Mouse (Mus musculus) C2C12 (cell line): Measurements from ENCODE around the gene Immp2l. TPM values are rescaled to one million over a fixed set of nuclear protein-coding genes. Genes with fewer than 3 reads are reported as not detected.

ENCODE experiments used
- H3K27me3 ChIP-seq: one replicate; pipeline ENCODE4 v1.6.1; 2011; ENCODE audit not compliant: control insufficient read depth, insufficient read depth, insufficient read length
- H3K36me3 ChIP-seq: one replicate; pipeline ENCODE4 v1.6.1; 2011; ENCODE audit not compliant: control insufficient read depth, insufficient read depth
- H3K4me3 ChIP-seq: one replicate; pipeline ENCODE4 v1.5.1; 2011; ENCODE audit warnings: mild to moderate bottlenecking, control low read depth; ENCODE audit not compliant: poor library complexity, insufficient read depth, severe bottlenecking
- H3K79me2 ChIP-seq: one replicate; pipeline ENCODE4 v1.6.1; 2011; ENCODE audit not compliant: control insufficient read depth, insufficient read depth
- H3K79me3 ChIP-seq: one replicate; pipeline ENCODE4 v1.6.1; 2011; ENCODE audit warnings: low read depth, control low read depth
- H3ac ChIP-seq: one replicate; pipeline ENCODE3; 2011; ENCODE audit warnings: low read depth; ENCODE audit not compliant: control insufficient read depth, insufficient read length
- CEBPB ChIP-seq: IDR thresholded peaks from one replicate; pipeline ENCODE4 v1.6.1; 2011; ENCODE audit warnings: low read depth, mild to moderate bottlenecking, control low read depth, moderate library complexity
- CTCF ChIP-seq: IDR thresholded peaks from one replicate; pipeline ENCODE4 v1.5.1; 2011; ENCODE audit not compliant: control insufficient read depth, insufficient read depth, insufficient read length
- FOSL1 ChIP-seq: IDR thresholded peaks from one replicate; pipeline ENCODE4 v1.8.0; 2011; ENCODE audit warnings: mild to moderate bottlenecking, low read length; ENCODE audit not compliant: poor library complexity, insufficient read depth, severe bottlenecking
- MAX ChIP-seq: IDR thresholded peaks from one replicate; pipeline ENCODE4 v1.6.1; 2011; ENCODE audit warnings: mild to moderate bottlenecking, control low read depth
- MYOD1 ChIP-seq: IDR thresholded peaks from one replicate; pipeline ENCODE4 v1.6.1; 2011; ENCODE audit warnings: low read depth; ENCODE audit not compliant: control insufficient read depth, insufficient read length
- MYOG ChIP-seq: IDR thresholded peaks from one replicate; pipeline ENCODE4 v1.6.1; 2011; ENCODE audit not compliant: control insufficient read depth, insufficient read length; ENCODE audit errors: extremely low read depth
- USF1 ChIP-seq: IDR thresholded peaks from one replicate; pipeline ENCODE4 v1.6.1; 2011; ENCODE audit warnings: low read depth, mild to moderate bottlenecking, control low read depth, moderate library complexity
- polyA plus RNA-seq: library from polyadenylated mRNA; unstranded; fragments of >200 nt; fragmentation: generic; extraction: Trizol; gene quantifications from one replicate; pipeline ENCODE4 v1.2.1, GENCODE M21; 2012; ENCODE audit warnings: missing spikeins

The Immp2l gene
- polyA plus RNA-seq, 1 experiment, result 6.2 TPM

GRCm38 (mm10) chr12:41484689-41485511 lies 461.0 kb downstream of the Immp2l start:
- TF ChIP-seq CTCF (no peak), FOSL1 (no peak), CEBPB (no peak), MAX (no peak), MYOG (no peak), MYOD1 (no peak), USF1 (no peak)
- Histone ChIP-seq H3K4me3 (no peak overlapping the region), H3K79me2 (no peaks in the 10 kb centered on the region), H3K79me3 (no peaks in the 10 kb centered on the region), H3K27me3 (no peaks in the 10 kb centered on the region), H3ac (no peak overlapping the region), H3K36me3 (no peaks in the 10 kb centered on the region)

GRCm38 (mm10) chr12:41485512-41486215 lies 461.8 kb downstream of the Immp2l start:
- no peak for TF ChIP-seq MYOG
- TF ChIP-seq MAX, result no peak
- TF ChIP-seq CEBPB, result no peak
- no peak for TF ChIP-seq USF1
- no peak for TF ChIP-seq CTCF
- Histone ChIP-seq H3K27me3 (no peaks in the 10 kb centered on the region), H3K4me3 (no peak overlapping the region), H3K79me2 (no peaks in the 10 kb centered on the region), H3K36me3 (no peaks in the 10 kb centered on the region), H3ac (peak overlapping the region; percentile 35), H3K79me3 (no peaks in the 10 kb centered on the region)

GRCm38 (mm10) chr12:41486331-41486730 lies 462.4 kb downstream of the Immp2l start, which contains the start of gene Lrrn3:
Lrrn3 (minus strand) TSS chr12:41486431.
- H3K36me3 ChIP-seq, result no peaks in the 10 kb centered on the region
- H3K27me3 ChIP-seq, result no peaks in the 10 kb centered on the region
- TF ChIP-seq MAX, result no peak
- no peak for TF ChIP-seq FOSL1
- no peak for TF ChIP-seq CEBPB
- TF ChIP-seq MYOG, result no peak
- no peak for TF ChIP-seq MYOD1
- no peak for TF ChIP-seq CTCF
- H3K4me3 ChIP-seq, result no peak within 1 kb of the TSS
- H3ac ChIP-seq, result peak within 1 kb of the TSS; percentile 35
- H3K79me2 ChIP-seq, result no peaks in the 10 kb centered on the region
- H3K79me3 ChIP-seq, result no peaks in the 10 kb centered on the region

- Histone ChIP-seq H3K36me3 (no peaks in the 10 kb centered on the region), H3K79me3 (no peaks in the 10 kb centered on the region), H3K4me3 (no peak overlapping the region), H3ac (no peak overlapping the region), H3K27me3 (no peaks in the 10 kb centered on the region), H3K79me2 (no peaks in the 10 kb centered on the region)
- TF ChIP-seq FOSL1, result no peak
- TF ChIP-seq CTCF, result peak; percentile 6
These were observed 463.1 kb downstream of the Immp2l start for GRCm38 (mm10) chr12:41487005-41487404.

- H3K27me3 ChIP-seq, result no peaks in the 10 kb centered on the region
- no peaks in the 10 kb centered on the region for H3K79me2 ChIP-seq
- H3K36me3 ChIP-seq, result no peaks in the 10 kb centered on the region
- no peak overlapping the region for H3ac ChIP-seq
- TF ChIP-seq CTCF, result no peak
- no peak for TF ChIP-seq USF1
- no peak for TF ChIP-seq MYOD1
- no peak for TF ChIP-seq MAX
- TF ChIP-seq MYOG, result no peak
- no peak for TF ChIP-seq FOSL1
- no peak for TF ChIP-seq CEBPB
- no peak overlapping the region for H3K4me3 ChIP-seq
- no peaks in the 10 kb centered on the region for H3K79me3 ChIP-seq
These were observed 470.7 kb downstream of the Immp2l start for GRCm38 (mm10) chr12:41494620-41495019.

- Histone ChIP-seq H3K36me3 (no peaks in the 10 kb centered on the region), H3ac (no peak overlapping the region), H3K27me3 (no peaks in the 10 kb centered on the region), H3K4me3 (no peak overlapping the region), H3K79me3 (no peaks in the 10 kb centered on the region), H3K79me2 (no peaks in the 10 kb centered on the region)
- TF ChIP-seq MYOD1 (no peak), MYOG (no peak), CEBPB (no peak), USF1 (no peak), MAX (no peak), FOSL1 (no peak), CTCF (no peak)
These were observed 476.3 kb downstream of the Immp2l start for GRCm38 (mm10) chr12:41500049-41500820.
